Mouse (Mus musculus) ovary, postnatal 10 days (tissue): ENCODE data around the gene Gm43518.

Source experiments
- DNase-seq: peaks from one replicate; pipeline ENCODE4 v3.0.0; 2022; ENCODE audit warnings: low spot score

The Gm43518 gene

DNA sequence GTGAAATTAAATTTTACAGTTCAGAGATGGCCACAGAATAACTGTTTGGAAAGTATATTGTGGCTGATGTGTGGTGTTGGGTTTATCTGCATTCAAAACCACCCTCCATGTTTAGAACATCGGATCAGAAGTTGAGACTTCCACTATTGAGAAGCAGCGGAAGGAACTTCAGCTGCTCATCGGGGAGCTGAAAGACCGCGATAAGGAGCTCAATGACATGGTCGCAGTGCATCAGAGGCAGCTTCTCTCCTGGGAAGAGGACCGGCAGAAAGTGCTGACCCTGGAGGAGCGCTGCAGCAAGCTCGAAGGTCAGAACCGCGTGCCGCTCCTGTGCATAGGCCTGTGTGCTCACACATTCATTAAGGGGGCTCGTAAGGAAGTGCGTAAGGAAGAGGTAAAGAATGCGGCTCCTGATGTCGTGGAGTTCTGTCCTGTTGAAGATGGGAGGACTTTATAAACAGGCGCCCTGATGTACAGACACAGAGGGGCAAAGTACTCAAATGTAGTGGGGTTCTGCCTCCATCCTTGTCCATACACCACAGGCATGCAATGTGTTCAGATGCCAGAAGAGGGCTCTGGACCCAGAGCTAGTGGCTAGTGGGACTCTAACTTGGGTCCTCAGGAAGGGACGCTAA is 6.9 kb downstream of the Gm43518 start:
- no peak for DNase-seq

GRCm38 (mm10) chr5:123935931-123936330 is 8.7 kb downstream of the Gm43518 start:
- no peak for DNase-seq

DNA sequence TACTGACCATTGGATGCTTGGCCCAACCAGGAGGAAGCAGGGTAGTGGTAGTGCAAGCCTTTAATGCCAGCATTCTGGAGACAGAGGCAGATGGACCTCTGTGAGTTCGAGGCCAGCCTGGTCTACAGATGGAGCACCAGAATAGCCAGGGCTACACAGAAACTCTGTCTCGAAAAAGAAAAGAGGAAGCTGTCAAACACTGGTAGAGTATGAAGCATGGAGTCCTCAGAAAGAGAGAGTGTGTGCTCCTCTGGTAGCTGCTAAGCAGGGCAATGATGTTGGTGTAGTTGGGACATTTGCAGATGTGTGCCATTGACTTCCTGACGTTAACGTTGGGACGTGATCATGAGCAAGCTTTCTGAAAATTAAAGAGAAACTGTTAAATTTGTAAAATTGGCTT is 11.3 kb downstream of the Gm43518 start:
- DNase-seq = no peak

- no peak for DNase-seq
These were observed 19.3 kb downstream of the Gm43518 start for GRCm38 (mm10) chr5:123946546-123946945.

GRCm38 (mm10) chr5:123947041-123947761 is 20.0 kb downstream of the Gm43518 start:
- DNase-seq = no peak

DNA sequence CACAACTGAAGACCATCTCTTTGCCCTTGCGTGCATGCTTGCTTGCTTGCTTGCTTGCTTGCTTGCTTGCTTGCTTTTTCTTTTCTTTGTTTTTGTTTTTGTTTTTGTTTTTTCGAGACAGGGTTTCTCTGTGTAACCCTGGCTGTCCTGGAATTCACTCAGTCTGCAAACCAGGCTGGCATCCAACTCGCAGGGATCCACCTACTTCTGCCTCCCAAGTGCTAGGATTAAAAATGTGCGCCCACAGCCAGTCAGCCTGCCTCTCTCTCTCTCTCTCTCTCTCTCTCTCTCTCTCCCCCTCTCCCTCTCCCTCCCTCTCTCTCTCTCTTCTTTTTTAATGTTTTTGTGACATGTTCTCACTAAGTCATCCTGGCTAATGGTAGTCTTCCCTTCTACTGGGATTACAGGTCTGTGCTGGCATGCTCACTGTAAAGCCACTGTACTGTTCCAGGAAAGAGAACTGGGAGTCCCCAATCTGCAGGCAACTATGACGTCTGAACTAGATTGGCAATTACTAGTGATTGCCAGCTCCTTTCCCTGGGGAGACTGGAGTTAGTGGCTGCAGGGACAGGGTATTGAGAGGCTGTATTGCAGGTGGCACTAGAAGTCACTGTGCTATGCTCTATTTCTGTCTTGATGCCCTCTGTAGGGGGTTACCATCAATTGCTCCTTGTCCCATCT is 25.3 kb downstream of the Gm43518 start:
- DNase-seq = no peak

GRCm38 (mm10) chr5:123957213-123957612 is 30.0 kb downstream of the Gm43518 start:
- DNase-seq = no peak

DNA sequence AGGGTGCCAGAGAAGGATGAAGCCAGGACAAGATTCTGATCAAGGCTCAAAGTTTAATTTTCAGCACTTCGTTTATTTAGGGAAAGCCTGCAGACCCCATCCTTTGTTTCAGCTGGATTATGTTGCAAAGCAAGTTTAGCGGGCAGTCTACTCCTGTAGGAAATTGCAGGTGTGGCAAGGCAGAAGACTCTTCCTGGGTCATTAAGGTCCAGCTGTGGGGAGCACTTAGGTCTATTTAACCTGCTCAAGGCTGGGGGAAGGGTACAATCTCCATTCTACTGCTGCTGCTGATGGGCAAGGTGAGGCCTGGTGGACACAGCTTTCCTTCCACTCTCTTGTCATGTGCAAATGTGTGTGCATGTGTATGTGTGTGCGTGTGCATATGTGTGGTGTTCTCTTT is 31.8 kb downstream of the Gm43518 start:
- DNase-seq = no peak

DNA sequence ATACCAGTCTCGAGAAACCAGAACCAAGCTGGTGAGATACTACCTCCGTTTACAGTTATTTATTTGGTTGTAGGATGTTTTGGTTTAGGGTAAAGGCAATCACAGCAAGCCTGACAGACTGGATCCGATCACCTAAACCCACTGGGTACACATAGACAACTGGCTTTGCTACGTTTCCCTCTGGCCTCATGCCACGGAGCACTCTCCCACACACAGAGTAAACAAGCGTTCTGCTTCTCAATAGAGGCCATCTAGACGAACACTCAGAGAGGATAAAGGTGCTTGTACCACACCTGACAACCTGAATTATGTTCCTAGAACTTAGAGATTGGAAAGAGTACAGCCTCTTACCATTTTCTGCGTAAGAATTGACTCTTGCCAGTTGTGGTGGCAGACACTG is 32.9 kb downstream of the Gm43518 start:
- DNase-seq = no peak

DNA sequence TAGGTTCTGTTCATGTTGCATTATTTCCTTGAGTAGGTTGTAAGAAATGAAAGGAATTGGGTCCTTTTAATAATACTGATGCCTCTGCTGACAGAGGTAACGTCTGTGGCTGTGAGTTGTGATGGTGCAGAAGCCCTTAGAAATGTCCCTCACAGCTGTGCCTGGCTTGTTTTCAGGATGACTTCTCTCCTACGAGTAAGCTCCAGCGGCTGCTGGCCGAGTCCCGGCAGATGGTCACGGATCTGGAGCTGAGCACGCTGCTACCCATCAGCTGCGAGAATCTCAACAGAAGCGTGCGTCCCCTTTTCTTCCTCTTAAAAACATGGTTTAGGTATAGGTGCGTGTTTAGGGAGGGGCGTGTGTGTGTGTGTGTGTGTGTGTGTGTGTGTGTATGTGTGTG is 33.8 kb downstream of the Gm43518 start:
- DNase-seq = no peak

GRCm38 (mm10) chr5:123964208-123964607 is 37.0 kb downstream of the Gm43518 start:
- no peak for DNase-seq

DNA sequence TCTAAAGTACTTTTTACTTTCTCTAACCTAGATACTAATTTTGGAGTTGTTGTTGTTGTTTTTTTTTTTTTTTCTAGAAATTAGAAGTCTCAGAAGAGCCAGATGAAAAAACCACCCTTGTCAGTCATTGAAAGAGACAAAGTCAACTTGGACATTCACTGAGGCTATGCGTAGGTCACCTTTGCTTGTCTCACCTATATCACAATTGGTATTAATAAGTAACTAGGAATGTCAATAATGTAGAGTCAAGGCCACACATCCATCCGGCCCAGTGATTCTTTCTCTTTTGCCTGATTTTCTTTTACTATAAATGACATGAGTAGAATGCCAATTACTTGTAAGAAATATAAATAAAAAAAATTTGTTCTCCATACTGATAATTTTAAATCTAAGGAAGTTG is 39.5 kb downstream of the Gm43518 start:
- no peak for DNase-seq

DNA sequence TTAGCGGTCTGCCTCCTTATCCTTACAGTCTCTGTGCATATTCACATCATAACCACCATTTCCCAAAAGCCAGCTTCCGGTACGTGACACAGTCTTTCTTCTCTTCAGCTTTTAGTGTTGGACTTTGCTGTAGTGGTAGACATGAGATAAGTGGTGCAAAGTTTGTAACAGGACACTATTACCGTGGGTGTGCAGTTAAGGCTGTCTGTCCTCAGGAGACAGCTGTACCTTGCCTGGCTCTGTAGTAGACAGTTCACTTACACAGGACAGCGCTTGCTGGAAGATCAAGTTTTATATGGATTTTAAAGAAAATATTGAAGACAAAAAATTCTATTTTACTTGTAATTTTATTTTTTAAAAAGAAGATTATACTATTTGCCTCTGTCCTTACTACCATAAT is 41.2 kb downstream of the Gm43518 start:
- no peak for DNase-seq

- DNase-seq = no peak
These were observed 42.0 kb downstream of the Gm43518 start for GRCm38 (mm10) chr5:123969216-123969615.

GRCm38 (mm10) chr5:123970576-123970975 is 43.4 kb downstream of the Gm43518 start:
- DNase-seq = no peak

GRCm38 (mm10) chr5:123972453-123972852 is 45.2 kb downstream of the Gm43518 start:
- DNase-seq = no peak

GRCm38 (mm10) chr5:123973299-123974178 is 46.3 kb downstream of the Gm43518 start, which contains the start of gene Hip1r:
Gene Hip1r (plus strand): TSS chr5:123973628.
- DNase-seq = no peak

- no peak for DNase-seq
These were observed 46.9 kb downstream of the Gm43518 start for GRCm38 (mm10) chr5:123974179-123974485.

DNA sequence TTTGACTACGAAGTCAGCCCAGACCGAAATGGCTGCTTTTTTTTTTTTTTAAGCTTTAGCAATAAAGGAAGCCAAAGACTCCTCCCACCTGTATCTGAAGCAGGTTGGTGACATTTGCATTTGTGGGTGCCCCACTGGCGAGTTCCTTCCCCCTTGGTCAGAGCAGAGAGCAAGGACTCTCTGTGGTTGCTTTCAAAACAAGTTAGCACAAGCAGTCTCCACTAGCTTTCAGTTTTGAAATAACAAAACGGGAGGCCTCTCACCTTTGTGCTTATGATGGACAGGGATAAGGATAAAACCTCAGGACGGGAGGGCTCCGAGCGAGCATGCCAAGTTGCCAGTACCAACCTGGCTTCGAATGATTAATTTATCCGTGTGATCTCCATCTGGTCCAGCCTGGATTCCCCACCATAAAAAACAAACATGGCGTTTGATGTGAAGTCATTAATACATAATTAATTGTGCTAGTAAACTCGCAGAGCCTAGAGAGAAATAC is 47.4 kb downstream of the Gm43518 start:
- no peak for DNase-seq

- no peak for DNase-seq
These were observed 48.5 kb downstream of the Gm43518 start for GRCm38 (mm10) chr5:123975668-123976180.

DNA sequence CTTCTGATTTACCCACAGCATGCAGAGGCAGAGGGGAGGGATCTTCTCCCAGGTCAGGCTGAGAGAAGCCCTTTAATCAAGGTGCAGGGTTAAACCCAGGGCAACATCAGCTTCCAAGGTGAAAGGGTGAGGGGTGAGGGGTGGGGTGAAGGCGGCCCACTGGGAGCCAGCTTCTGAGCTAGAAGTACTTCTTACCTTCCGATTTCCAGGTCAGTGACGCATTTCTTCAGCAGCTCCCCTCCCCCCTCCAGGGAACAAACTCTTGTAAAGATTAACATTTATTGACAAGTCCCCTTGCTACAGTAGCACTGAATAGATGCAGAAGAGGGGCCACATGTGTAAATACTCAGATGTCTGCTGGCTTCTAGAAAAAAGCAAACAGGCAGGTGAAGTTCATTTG is 50.0 kb downstream of the Gm43518 start:
- no peak for DNase-seq

DNA sequence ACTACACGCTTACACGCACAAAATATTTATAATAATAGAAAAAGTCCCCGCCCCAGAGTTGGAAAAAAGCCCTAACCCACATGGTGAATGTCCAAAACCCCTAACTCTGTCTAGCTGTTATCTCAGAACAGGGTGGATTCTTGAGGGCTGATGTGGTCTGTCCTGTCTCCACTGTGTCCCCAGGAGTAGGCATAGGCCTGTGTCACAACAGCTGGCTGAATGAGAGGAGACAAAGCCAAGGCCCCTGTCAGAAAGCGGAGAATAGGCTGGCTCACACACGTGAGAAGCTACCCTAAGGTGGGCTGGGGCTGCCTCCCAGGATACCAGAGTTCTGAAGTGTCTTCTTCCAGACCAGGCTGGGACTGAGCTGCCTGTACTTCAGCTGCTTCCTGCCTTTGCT is 50.9 kb downstream of the Gm43518 start:
- no peak for DNase-seq
